Mouse (Mus musculus): ENCODE data around the gene Ccdc189. TPM values are rescaled to one million over a fixed set of nuclear protein-coding genes. Genes with fewer than 3 reads are reported as not detected.
"Not testable (repeated sequence)": the region's sequence is repeated elsewhere in the genome, so short reads cannot be mapped to it uniquely, and the experiment has no call there.

Ccdc189 gene
- polyA plus RNA-seq, 2 experiments = 5.4 to 6.8 TPM

GRCm38 (mm10) chr7:127626039-127626438 is 37.6 kb upstream of the Ccdc189 start:
- Histone ChIP-seq H3K9ac (replicated peaks) (no peak overlapping the region), H3K4me2 (ENCODE audit: low read depth) (peak overlapping the region; percentile 47), H3K9me3 (ENCODE audit: control insufficient read depth, low read length) (no peaks in the 10 kb centered on the region), H3K4me3 (ENCODE audit: insufficient read depth in 1 of 2, low read depth in 2 of 2, low read length in 2 of 2) (peak overlapping the region; percentile 2 to 38), H3K27ac (peak overlapping the region; percentile 37), H3K36me3 (replicated peaks; ENCODE audit: control insufficient read depth, insufficient read depth, low read depth) (no peaks in the 10 kb centered on the region), H3K4me1 (replicated peaks; ENCODE audit: control insufficient read depth in 2 of 2, insufficient read depth in 2 of 2, low read length in 1 of 2) (peaks cover 15 to 22% of the 10 kb centered on the region in 2 experiments), H3K27me3 (ENCODE audit: control insufficient read depth, insufficient read depth, low read length) (no peaks in the 10 kb centered on the region)
- TF ChIP-seq CTCF (IDR thresholded peaks at IDR 0.05; ENCODE audit: low read depth) (no peak), EP300 (IDR thresholded peaks at IDR 0.05; ENCODE audit: low read depth) (no peak)
- no peak for DNase-seq (ENCODE audit: low read depth in 3 of 3, low spot score in 3 of 3)
- peak; percentile 36; the same call in 1 of the 2 replicates for ATAC-seq (ENCODE audit: insufficient read depth)
- WGBS (ENCODE audit: insufficient replicate concordance) = 87% methylated on average over 7 of the region's 7 CpGs

GRCm38 (mm10) chr7:127618402-127618801 is 30.0 kb upstream of the Ccdc189 start:
- H3K9me3 ChIP-seq (ENCODE audit: control insufficient read depth, low read length); H3K4me3 ChIP-seq (ENCODE audit: insufficient read depth in 1 of 2, low read depth in 2 of 2, low read length in 2 of 2); DNase-seq (ENCODE audit: low read depth in 3 of 3, low spot score in 3 of 3); H3K4me1 ChIP-seq (replicated peaks; ENCODE audit: control insufficient read depth in 2 of 2, insufficient read depth in 2 of 2, low read length in 1 of 2); H3K4me2 ChIP-seq (ENCODE audit: low read depth); H3K27ac ChIP-seq; H3K36me3 ChIP-seq (replicated peaks; ENCODE audit: control insufficient read depth, insufficient read depth, low read depth); H3K9ac ChIP-seq (replicated peaks); H3K27me3 ChIP-seq (ENCODE audit: control insufficient read depth, insufficient read depth, low read length); ATAC-seq (ENCODE audit: insufficient read depth): not testable (repeated sequence)
- 88% methylated on average over 7 of the region's 8 CpGs for WGBS (ENCODE audit: insufficient replicate concordance)

- H3K9me3 ChIP-seq (ENCODE audit: control insufficient read depth, low read length) = no peaks in the 10 kb centered on the region
- H3K27ac ChIP-seq = no peak overlapping the region
- H3K4me2 ChIP-seq (ENCODE audit: low read depth) = no peak overlapping the region
- no peak for TF ChIP-seq CTCF (IDR thresholded peaks at IDR 0.05; ENCODE audit: low read depth)
- H3K4me1 ChIP-seq (replicated peaks; ENCODE audit: control insufficient read depth in 2 of 2, insufficient read depth in 2 of 2, low read length in 1 of 2) = peaks cover 0 to 6% of the 10 kb centered on the region in 2 experiments; a peak in 1 of 4 replicates
- no peaks in the 10 kb centered on the region for H3K27me3 ChIP-seq (ENCODE audit: control insufficient read depth, insufficient read depth, low read length)
- H3K36me3 ChIP-seq (replicated peaks; ENCODE audit: control insufficient read depth, insufficient read depth, low read depth) = no peaks in the 10 kb centered on the region
- WGBS (ENCODE audit: insufficient replicate concordance) = 69% methylated on average over 2 of the region's 2 CpGs
- ATAC-seq (ENCODE audit: insufficient read depth) (no peak), DNase-seq (ENCODE audit: low read depth in 3 of 3, low spot score in 3 of 3) (no peak)
- H3K4me3 ChIP-seq (ENCODE audit: insufficient read depth in 1 of 2, low read depth in 2 of 2, low read length in 2 of 2) = no peak overlapping the region
- no peak overlapping the region for H3K9ac ChIP-seq (replicated peaks)
Observed at GRCm38 (mm10) chr7:127617962-127618361, 29.6 kb upstream of the Ccdc189 start.

- H3K4me1 ChIP-seq (replicated peaks; ENCODE audit: control insufficient read depth in 2 of 2, insufficient read depth in 2 of 2, low read length in 1 of 2) = peaks cover 0 to 6% of the 10 kb centered on the region in 2 experiments; a peak in 1 of 4 replicates
- H3K4me3 ChIP-seq (ENCODE audit: insufficient read depth in 1 of 2, low read depth in 2 of 2, low read length in 2 of 2) = no peak overlapping the region
- H3K9me3 ChIP-seq (ENCODE audit: control insufficient read depth, low read length) = no peaks in the 10 kb centered on the region
- no peak overlapping the region for H3K9ac ChIP-seq (replicated peaks)
- DNase-seq (ENCODE audit: low read depth in 3 of 3, low spot score in 3 of 3) (no peak), ATAC-seq (ENCODE audit: insufficient read depth) (no peak)
- no peaks in the 10 kb centered on the region; the same call in 1 of the 2 replicates for H3K36me3 ChIP-seq (replicated peaks; ENCODE audit: control insufficient read depth, insufficient read depth, low read depth)
- H3K27me3 ChIP-seq (ENCODE audit: control insufficient read depth, insufficient read depth, low read length) = no peaks in the 10 kb centered on the region
- no peak overlapping the region for H3K27ac ChIP-seq
- WGBS (ENCODE audit: insufficient replicate concordance) = 76% methylated on average over 1 of the region's 1 CpGs
- H3K4me2 ChIP-seq (ENCODE audit: low read depth) = no peak overlapping the region
- TF ChIP-seq EP300 (IDR thresholded peaks at IDR 0.05; ENCODE audit: low read depth) = no peak
Observed at GRCm38 (mm10) chr7:127616881-127617280, 28.5 kb upstream of the Ccdc189 start.

GRCm38 (mm10) chr7:127616336-127616735 is 27.9 kb upstream of the Ccdc189 start:
- no peaks in the 10 kb centered on the region for H3K9me3 ChIP-seq (ENCODE audit: control insufficient read depth, low read length)
- 63% methylated on average over 1 of the region's 1 CpGs for WGBS (ENCODE audit: insufficient replicate concordance)
- H3K36me3 ChIP-seq (replicated peaks; ENCODE audit: control insufficient read depth, insufficient read depth, low read depth) = no peaks in the 10 kb centered on the region; the same call in 1 of the 2 replicates
- H3K27me3 ChIP-seq (ENCODE audit: control insufficient read depth, insufficient read depth, low read length) = no peaks in the 10 kb centered on the region
- DNase-seq (ENCODE audit: low read depth in 3 of 3, low spot score in 3 of 3) (no peak), ATAC-seq (ENCODE audit: insufficient read depth) (no peak; the same call in 1 of the 2 replicates)
- H3K9ac ChIP-seq (replicated peaks) = no peak overlapping the region
- H3K4me3 ChIP-seq (ENCODE audit: insufficient read depth in 1 of 2, low read depth in 2 of 2, low read length in 2 of 2) = no peak overlapping the region
- H3K4me2 ChIP-seq (ENCODE audit: low read depth) = no peak overlapping the region
- no peak for TF ChIP-seq CTCF (IDR thresholded peaks at IDR 0.05; ENCODE audit: low read depth)
- TF ChIP-seq EP300 (IDR thresholded peaks at IDR 0.05; ENCODE audit: low read depth) = no peak
- no peak overlapping the region for H3K27ac ChIP-seq
- peaks cover 0 to 6% of the 10 kb centered on the region in 2 experiments; a peak in 1 of 4 replicates for H3K4me1 ChIP-seq (replicated peaks; ENCODE audit: control insufficient read depth in 2 of 2, insufficient read depth in 2 of 2, low read length in 1 of 2)
